Mouse (Mus musculus) C2C12 (cell line): ENCODE measurements around the gene Stx19.

Experiments
- CTCF ChIP-seq: IDR thresholded peaks from one replicate; pipeline ENCODE4 v1.5.1; 2011; ENCODE audit not compliant: control insufficient read depth, insufficient read depth, insufficient read length
- MAX ChIP-seq: IDR thresholded peaks from one replicate; pipeline ENCODE4 v1.6.1; 2011; ENCODE audit warnings: mild to moderate bottlenecking, control low read depth
- MYOG ChIP-seq: IDR thresholded peaks from one replicate; pipeline ENCODE4 v1.6.1; 2011; ENCODE audit not compliant: control insufficient read depth, insufficient read length; ENCODE audit errors: extremely low read depth
- USF1 ChIP-seq: IDR thresholded peaks from one replicate; pipeline ENCODE4 v1.6.1; 2011; ENCODE audit warnings: low read depth, mild to moderate bottlenecking, control low read depth, moderate library complexity

GRCm38 (mm10) chr16:62807249-62807979, 7.1 kb upstream of the Stx19 start:
- TF ChIP-seq CTCF (no peak), USF1 (no peak), MAX (no peak), MYOG (no peak)
